Mouse (Mus musculus) embryo, embryonic 10 days (tissue): ENCODE measurements around the gene Defa34.
"Not testable (repeated sequence)": the region's sequence is repeated elsewhere in the genome, so short reads cannot be mapped to it uniquely, and the experiment has no call there.

Source experiments
- DNase-seq: peaks from one replicate; pipeline ENCODE4 v3.0.0-alpha.2; 2015; ENCODE audit warnings: low spot score

Gene Defa34

GRCm38 (mm10) chr8:21665497-21665896, at the start of gene Defa34:
TSS of gene Defa34 (plus strand) at chr8:21665797.
- DNase-seq, result not testable (repeated sequence)

GRCm38 (mm10) chr8:21617883-21618282, 47.7 kb upstream of the Defa34 start, which contains the start of gene Defa26:
TSS of gene Defa26 (plus strand) at chr8:21618183.
- not testable (repeated sequence) for DNase-seq

- not testable (repeated sequence) for DNase-seq
These were observed 10.1 kb upstream of the Defa34 start, which contains the start of gene Defa17 for GRCm38 (mm10) chr8:21655480-21655879. TSS of gene Defa17 (plus strand) at chr8:21655780.

- DNase-seq, result not testable (repeated sequence)
These were observed 37.9 kb downstream of the Defa34 start, which contains the start of gene AY761184 for GRCm38 (mm10) chr8:21703545-21703944. TSS of gene AY761184 (minus strand) at chr8:21703645.
